ENCODE assay signal across 16 mouse cellular contexts in the genomic region with DNA sequence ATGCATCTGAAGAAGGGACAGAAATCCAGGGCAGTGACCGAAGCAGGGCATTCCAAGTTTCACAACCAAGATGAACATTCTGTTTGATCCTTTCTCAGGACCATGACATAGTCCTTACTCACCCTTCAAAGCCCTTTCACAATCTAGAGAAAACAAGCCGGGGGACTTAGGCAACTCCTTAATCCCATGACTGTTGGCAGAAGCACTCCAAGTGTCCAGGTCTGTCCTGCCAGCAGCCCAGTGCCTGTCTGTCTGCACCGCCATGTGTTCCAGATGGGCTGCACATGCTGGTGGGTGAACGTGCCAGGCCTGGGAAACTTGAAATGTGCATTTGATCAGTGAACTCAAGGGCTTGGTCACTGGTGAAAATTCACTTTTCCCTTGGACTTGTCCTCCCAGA.
DNase-seq lines count a peak whose midpoint lies in the region; ATAC-seq lines count a peak whose summit lies in the region.
"Had no signal": no experiment of that assay in that cellular context is flagged by ENCODE, and none has a peak within 500 bp of the region (broad histone marks: within the 10 kb centered on the region; RNA-seq: fewer than 3 reads in every experiment).

No protein-coding gene starts in this region.

- H3K27me3 ChIP-seq in heart, embryonic 16.5 days (ENCODE audit: control insufficient read depth, insufficient read depth, low read length), result no peaks in the 10 kb centered on the region
- no peaks in the 10 kb centered on the region for H3K27me3 ChIP-seq in heart, embryonic 12.5 days (replicated peaks)
- no peaks in the 10 kb centered on the region for H3K27me3 ChIP-seq in hindbrain, embryonic 10.5 days (ENCODE audit: insufficient read depth, poor library complexity, severe bottlenecking)
- H3K27me3 ChIP-seq: embryonic facial prominence, embryonic 15.5 days; forebrain, embryonic 12.5 days; limb, embryonic 15.5 days; midbrain, embryonic 15.5 days had no signal

- no peak overlapping the region for H3K27ac ChIP-seq in heart, embryonic 16.5 days (ENCODE audit: low read length)
- H3K27ac ChIP-seq in heart, embryonic 12.5 days (ENCODE audit: poor library complexity, severe bottlenecking), result no peak overlapping the region
- H3K27ac ChIP-seq in hindbrain, embryonic 10.5 days, result no peak overlapping the region
- H3K27ac ChIP-seq: embryonic facial prominence, embryonic 15.5 days; forebrain, embryonic 12.5 days; limb, embryonic 15.5 days; midbrain, embryonic 15.5 days had no signal

- no peak overlapping the region for H3K9ac ChIP-seq in heart, embryonic 16.5 days (ENCODE audit: low read length)
- H3K9ac ChIP-seq in heart, embryonic 12.5 days, result no peak overlapping the region
- H3K9ac ChIP-seq: embryonic facial prominence, embryonic 15.5 days; forebrain, embryonic 12.5 days; limb, embryonic 15.5 days; midbrain, embryonic 15.5 days had no signal

- ATAC-seq in heart, embryonic 16.5 days (replicated peaks; ENCODE audit: extremely low read depth, insufficient read depth, low FRiP score), result peak; percentile 45
- no peak for ATAC-seq in heart, embryonic 12.5 days (ENCODE audit: insufficient number of reproducible peaks, low FRiP score)
- ATAC-seq: midbrain, embryonic 15.5 days had no signal

- DNase-seq in adrenal gland, adult 8-10 months, result peak; percentile 38
- no peak for DNase-seq in adrenal gland, postnatal 4 days (ENCODE audit: low spot score in 2 of 2)
- peak; percentile 86 for DNase-seq in fibroblast of lung, adult 2 months (ENCODE audit: low read depth)
- DNase-seq in lung, postnatal 36 days, result peak; percentile 63
- DNase-seq in hindbrain, embryonic 10.5 days (ENCODE audit: low spot score), result no peak
- DNase-seq in right cerebral cortex, postnatal 4 days, result no peak
- DNase-seq: cerebellum, adult 9-11 months; embryo, embryonic 11 days; kidney, adult 9 months; kidney, postnatal 4 days had no signal

- no peaks in the 10 kb centered on the region for H3K4me1 ChIP-seq in heart, embryonic 16.5 days (ENCODE audit: control insufficient read depth, insufficient read depth, low read length)
- H3K4me1 ChIP-seq in heart, embryonic 12.5 days (replicated peaks), result 0 out of 2 replicates have a peak, but pooled peaks cover 6% of the 10 kb centered on the region
- H3K4me1 ChIP-seq in hindbrain, embryonic 10.5 days (replicated peaks), result peaks cover 7% of the 10 kb centered on the region
- H3K4me1 ChIP-seq: forebrain, embryonic 12.5 days; midbrain, embryonic 15.5 days had no signal

- no peaks in the 10 kb centered on the region for H3K36me3 ChIP-seq in heart, embryonic 16.5 days (ENCODE audit: control insufficient read depth, insufficient read depth)
- no peaks in the 10 kb centered on the region for H3K36me3 ChIP-seq in heart, embryonic 12.5 days
- H3K36me3 ChIP-seq in hindbrain, embryonic 10.5 days, result no peaks in the 10 kb centered on the region
- H3K36me3 ChIP-seq: embryonic facial prominence, embryonic 15.5 days; forebrain, embryonic 12.5 days; limb, embryonic 15.5 days; midbrain, embryonic 15.5 days had no signal

- no peak overlapping the region for H3K4me3 ChIP-seq in heart, embryonic 16.5 days (ENCODE audit: low read length)
- no peak overlapping the region for H3K4me3 ChIP-seq in heart, embryonic 12.5 days
- no peak overlapping the region for H3K4me3 ChIP-seq in hindbrain, embryonic 10.5 days
- H3K4me3 ChIP-seq: embryonic facial prominence, embryonic 15.5 days; forebrain, embryonic 12.5 days; limb, embryonic 15.5 days; midbrain, embryonic 15.5 days had no signal

- H3K4me2 ChIP-seq in heart, embryonic 16.5 days (ENCODE audit: low read depth, low read length), result no peak overlapping the region
- H3K4me2 ChIP-seq in heart, embryonic 12.5 days, result no peak overlapping the region
- H3K4me2 ChIP-seq: embryonic facial prominence, embryonic 15.5 days; forebrain, embryonic 12.5 days; limb, embryonic 15.5 days; midbrain, embryonic 15.5 days had no signal

- no peaks in the 10 kb centered on the region for H3K9me3 ChIP-seq in heart, embryonic 16.5 days (replicated peaks; ENCODE audit: control insufficient read depth, low read length)
- H3K9me3 ChIP-seq in heart, embryonic 12.5 days (replicated peaks), result peaks cover 6% of the 10 kb centered on the region
- peaks cover 6% of the 10 kb centered on the region; the same call in 1 of the 2 replicates for H3K9me3 ChIP-seq in hindbrain, embryonic 10.5 days
- H3K9me3 ChIP-seq: embryonic facial prominence, embryonic 15.5 days; forebrain, embryonic 12.5 days; limb, embryonic 15.5 days; midbrain, embryonic 15.5 days had no signal

- WGBS in heart, embryonic 16.5 days, result 70% methylated on average over 4 of the region's 4 CpGs
- WGBS in heart, embryonic 12.5 days, result 75% methylated on average over 4 of the region's 4 CpGs
- 87% methylated on average over 4 of the region's 4 CpGs for WGBS in hindbrain, embryonic 10.5 days

Comparison
In these comparisons a context has a peak if more than half of its experiments do, and no peak if none do; other contexts are left out.
1. DNase-seq: peak in adrenal gland, adult 8-10 months (single experiment), fibroblast of lung, adult 2 months (single experiment) and lung, postnatal 36 days (single experiment); none in adrenal gland, postnatal 4 days (0 of 2), hindbrain, embryonic 10.5 days (single experiment) and right cerebral cortex, postnatal 4 days (single experiment).